Mouse (Mus musculus): ENCODE measurements around the gene Qsox2.

Qsox2 gene

GRCm38 (mm10) chr2:26166890-26167289, 70.4 kb downstream of the Qsox2 start:
- no peak for DNase-seq (ENCODE audit: inconsistent ontology term)
